Comparison of ENCODE assay signal across 25 mouse cellular contexts in genomic region chr2:131551701-131552620, GRCm38 (mm10). TPM values are rescaled to one million over a fixed set of nuclear protein-coding genes. Genes with fewer than 3 reads are reported as not detected.
A peak's percentile ranks its signal among the peaks of the same experiment; 100 is the strongest.
DNase-seq lines count a peak whose midpoint lies in the region; ATAC-seq and TF ChIP-seq lines count a peak whose summit lies in the region.
"Had no signal": no experiment of that assay in that cellular context is flagged by ENCODE, and none has a peak within 500 bp of the region (broad histone marks: within the 10 kb centered on the region; RNA-seq: fewer than 3 reads in every experiment).

No protein-coding gene starts in this region.

- peak; percentile 83 for ATAC-seq in granulocyte monocyte progenitor cell, adult 5-6 weeks (replicated peaks; ENCODE audit: poor library complexity, severe bottlenecking)
- ATAC-seq: intestine, embryonic 16.5 days; midbrain, embryonic 13.5 days had no signal

- intact Hi-C loops in gastrocnemius, adult 2 months (cut with DNase I): no loop called here
- intact Hi-C loops in left cerebral cortex, postnatal 4 days (cut with DNase I): no loop called here
- intact Hi-C loops in left cerebral cortex, adult 2 months (cut with DNase I): no loop called here

- H3K4me3 ChIP-seq in gastrocnemius, adult 2 months: no peak overlapping the region
- no peak overlapping the region for H3K4me3 ChIP-seq in left cerebral cortex, adult 2 months
- H3K4me3 ChIP-seq: limb, embryonic 13.5 days; midbrain, embryonic 13.5 days had no signal

- H3K27ac ChIP-seq in gastrocnemius, adult 2 months: no peak overlapping the region
- no peak overlapping the region for H3K27ac ChIP-seq in left cerebral cortex, adult 2 months
- H3K27ac ChIP-seq: hindbrain, postnatal 0 days; limb, embryonic 13.5 days; liver, embryonic 14.5 days; midbrain, embryonic 13.5 days; stomach, postnatal 0 days had no signal

- DNase-seq in gastrocnemius, adult 2 months: peak; percentile 55
- DNase-seq in gastrocnemius, postnatal 4 days (ENCODE audit: low spot score in 2 of 2): no peak
- DNase-seq in left cerebral cortex, postnatal 4 days: peak; percentile 34
- no peak for DNase-seq in left cerebral cortex, adult 2 months (ENCODE audit: extremely low spot score in 1 of 2, low spot score in 2 of 2)
- peak; percentile 66 for DNase-seq in adrenal gland, postnatal 14 days
- no peak for DNase-seq in cerebellum, adult 9-10 months
- DNase-seq in frontal cortex, postnatal 36 days (ENCODE audit: low spot score in 2 of 2): no peak
- DNase-seq: cerebellum, adult 8-10 months; gastrocnemius, postnatal 14 days; kidney, adult 9 months; kidney, postnatal 14 days; lung, embryonic 14.5 days; thymus, adult 2 months; thymus, postnatal 4 days had no signal

- no peak for TF ChIP-seq CTCF in gastrocnemius, adult 2 months (IDR thresholded peaks at IDR 0.05)
- TF ChIP-seq CTCF in left cerebral cortex, adult 2 months (IDR thresholded peaks at IDR 0.05): no peak

RNA-seq across cellular contexts. Expression of gene Adra1d, which starts 10.1 kb away (rescaled TPM):
- total RNA-seq in gastrocnemius, adult 2 months (2021): under 1 TPM; 0.54 to 0.73 TPM
- 1 to 10 TPM; 1.8 to 2.2 TPM for total RNA-seq in gastrocnemius, postnatal 4 days (2021)
- 1 to 10 TPM; 2.6 to 4.5 TPM for total RNA-seq in left cerebral cortex, postnatal 4 days (2021)
- total RNA-seq in left cerebral cortex, adult 2 months (2021): 10 to 100 TPM; 64.3 to 65.7 TPM
- 16.9 and 22.4 TPM in 2 replicates for total RNA-seq in adrenal gland, postnatal 14 days (2021)
- not detected in 2 replicates for total RNA-seq in granulocyte monocyte progenitor cell, adult 5-6 weeks (2014; fragmentation: Nextera tagmentation)
- not detected in 2 replicates for total RNA-seq in granulocyte monocyte progenitor cell, adult 5-6 weeks (2017)
- total RNA-seq: CH12.LX; G1E; monocyte, adult 5-6 weeks; neutrophil, adult 5-6 weeks had no signal

Comparison
In these comparisons a context has a peak if more than half of its experiments do, and no peak if none do; other contexts are left out.
1. DNase-seq: peak in gastrocnemius, adult 2 months (single experiment), left cerebral cortex, postnatal 4 days (single experiment) and adrenal gland, postnatal 14 days (single experiment); none in gastrocnemius, postnatal 4 days (0 of 2), left cerebral cortex, adult 2 months (0 of 2), cerebellum, adult 9-10 months (single experiment) and frontal cortex, postnatal 36 days (0 of 2).